Mouse (Mus musculus) midbrain, embryonic 11.5 days (tissue): ENCODE data around the gene Phgr1. TPM values are rescaled to one million over a fixed set of nuclear protein-coding genes. Genes with fewer than 3 reads are reported as not detected.
A peak's percentile ranks its signal among the peaks of the same experiment; 100 is the strongest.

Experiments
- ATAC-seq: fragments of 200-750 bp; cut with Nextera tagmentation; 2 replicates; pipeline ENCODE4 v1.8.0; 2017; ENCODE audit warnings: moderate TSS enrichment, moderate library complexity; ENCODE audit not compliant: low FRiP score
- DNase-seq: peaks from one replicate; pipeline ENCODE4 v3.0.0; 2015; ENCODE audit warnings: low spot score; ENCODE audit errors: missing footprints
- H3K27ac ChIP-seq: fragments of 300-500 bp; sonication (generic); 2 replicates; pipeline ENCODE4 v1.5.1; 2014; ENCODE audit warnings: low read depth, low read length
- H3K27me3 ChIP-seq: fragments of 300-500 bp; sonication (generic); 2 replicates; pipeline ENCODE4 v1.6.1; 2014; ENCODE audit warnings: mild to moderate bottlenecking, low read length, moderate library complexity, mixed read lengths; ENCODE audit not compliant: control insufficient read depth, insufficient read depth
- H3K36me3 ChIP-seq: fragments of 300-500 bp; sonication (generic); 2 replicates; pipeline ENCODE4 v1.6.1; 2014; ENCODE audit warnings: mild to moderate bottlenecking, low read length, moderate library complexity, mixed read lengths; ENCODE audit not compliant: control insufficient read depth, insufficient read depth
- H3K4me1 ChIP-seq: fragments of 300-500 bp; sonication (generic); 2 replicates; pipeline ENCODE4 v1.6.1; 2014; ENCODE audit warnings: low read length; ENCODE audit not compliant: control insufficient read depth, insufficient read depth
- H3K4me2 ChIP-seq: fragments of 300-500 bp; sonication (generic); 2 replicates; pipeline ENCODE4 v1.6.1; 2014; ENCODE audit warnings: mild to moderate bottlenecking, moderate library complexity
- H3K4me3 ChIP-seq: fragments of 300-500 bp; sonication (generic); 2 replicates; pipeline ENCODE4 v1.5.1; 2014; ENCODE audit warnings: low read depth, low read length
- H3K9ac ChIP-seq: fragments of 300-500 bp; sonication (generic); 2 replicates; pipeline ENCODE4 v1.6.1; 2014; ENCODE audit warnings: low read length
- H3K9me3 ChIP-seq: fragments of 300-500 bp; sonication (generic); 2 replicates; pipeline ENCODE4 v1.6.1; 2016; ENCODE audit warnings: low read length; ENCODE audit not compliant: control insufficient read depth
- WGBS: fragments of 180-500 bp; shearing (Covaris S2); extraction: QIAGEN DNeasy Blood & Tissue Kit; methylation state at CpG from one replicate; pipeline ENCODE4 v1.1.7; 2014; 5-methylcytosine and 5-hydroxymethylcytosine counted together
- polyA plus RNA-seq: library from polyadenylated mRNA; unstranded; fragments of >200 nt; fragmentation: Nextera tagmentation; extraction: Ambion mirVana; gene quantifications from 2 replicates; pipeline ENCODE4 v1.2.1, GENCODE M21; 2014

The Phgr1 gene
- polyA plus RNA-seq, 1 experiment from 2014 or later: not detected

GRCm38 (mm10) chr2:118745915-118746901 lies 26.4 kb upstream of the Phgr1 start:
- DNase-seq (peak; percentile 93), ATAC-seq (peak; percentile 74)
- H3K9me3 ChIP-seq: no peaks in the 10 kb centered on the region
- WGBS: under 1% methylated on average over 95 of the region's 113 CpGs
- H3K27ac ChIP-seq: no peak overlapping the region; the same call in 1 of the 2 replicates
- peak overlapping the region; percentile 89 for H3K9ac ChIP-seq
- H3K36me3 ChIP-seq: peaks cover 2% of the 10 kb centered on the region; the same call in 1 of the 2 replicates
- peaks cover 9% of the 10 kb centered on the region for H3K27me3 ChIP-seq
- H3K4me2 ChIP-seq: peak overlapping the region; percentile 86
- peak overlapping the region; percentile 90 for H3K4me3 ChIP-seq
- peaks cover 26% of the 10 kb centered on the region for H3K4me1 ChIP-seq

- Histone ChIP-seq H3K4me2 (peak overlapping the region; percentile 86), H3K4me1 (peaks cover 26% of the 10 kb centered on the region), H3K36me3 (peaks cover 2% of the 10 kb centered on the region; the same call in 1 of the 2 replicates), H3K4me3 (peak overlapping the region; percentile 90), H3K9me3 (no peaks in the 10 kb centered on the region), H3K27ac (no peak overlapping the region), H3K27me3 (peaks cover 9% of the 10 kb centered on the region), H3K9ac (no peak overlapping the region)
- no peak for ATAC-seq
- no peak for DNase-seq
- 44% methylated on average over 10 of the region's 10 CpGs for WGBS
These were observed 25.1 kb upstream of the Phgr1 start for GRCm38 (mm10) chr2:118747301-118747960.

- Histone ChIP-seq H3K27ac (no peak overlapping the region), H3K4me3 (no peak overlapping the region), H3K4me2 (no peak overlapping the region), H3K36me3 (peaks cover 2% of the 10 kb centered on the region; the same call in 1 of the 2 replicates), H3K4me1 (peaks cover 26% of the 10 kb centered on the region), H3K9ac (peak overlapping the region; percentile 24; the same call in 1 of the 2 replicates), H3K9me3 (no peaks in the 10 kb centered on the region), H3K27me3 (peaks cover 1% of the 10 kb centered on the region; the same call in 1 of the 2 replicates)
- ATAC-seq: no peak
- peak; percentile 85 for DNase-seq
- 25% methylated on average over 10 of the region's 10 CpGs for WGBS
These were observed 23.2 kb upstream of the Phgr1 start for GRCm38 (mm10) chr2:118749341-118749884.

- DNase-seq: no peak
- Histone ChIP-seq H3K9ac (no peak overlapping the region; the same call in 1 of the 2 replicates), H3K27ac (no peak overlapping the region), H3K4me2 (no peak overlapping the region), H3K36me3 (peaks cover 2% of the 10 kb centered on the region; the same call in 1 of the 2 replicates), H3K27me3 (no peaks in the 10 kb centered on the region), H3K4me1 (peaks cover 20% of the 10 kb centered on the region), H3K9me3 (no peaks in the 10 kb centered on the region), H3K4me3 (no peak overlapping the region)
- 89% methylated on average over 8 of the region's 8 CpGs for WGBS
- ATAC-seq: no peak
These were observed 22.1 kb upstream of the Phgr1 start for GRCm38 (mm10) chr2:118750476-118750875.

DNA sequence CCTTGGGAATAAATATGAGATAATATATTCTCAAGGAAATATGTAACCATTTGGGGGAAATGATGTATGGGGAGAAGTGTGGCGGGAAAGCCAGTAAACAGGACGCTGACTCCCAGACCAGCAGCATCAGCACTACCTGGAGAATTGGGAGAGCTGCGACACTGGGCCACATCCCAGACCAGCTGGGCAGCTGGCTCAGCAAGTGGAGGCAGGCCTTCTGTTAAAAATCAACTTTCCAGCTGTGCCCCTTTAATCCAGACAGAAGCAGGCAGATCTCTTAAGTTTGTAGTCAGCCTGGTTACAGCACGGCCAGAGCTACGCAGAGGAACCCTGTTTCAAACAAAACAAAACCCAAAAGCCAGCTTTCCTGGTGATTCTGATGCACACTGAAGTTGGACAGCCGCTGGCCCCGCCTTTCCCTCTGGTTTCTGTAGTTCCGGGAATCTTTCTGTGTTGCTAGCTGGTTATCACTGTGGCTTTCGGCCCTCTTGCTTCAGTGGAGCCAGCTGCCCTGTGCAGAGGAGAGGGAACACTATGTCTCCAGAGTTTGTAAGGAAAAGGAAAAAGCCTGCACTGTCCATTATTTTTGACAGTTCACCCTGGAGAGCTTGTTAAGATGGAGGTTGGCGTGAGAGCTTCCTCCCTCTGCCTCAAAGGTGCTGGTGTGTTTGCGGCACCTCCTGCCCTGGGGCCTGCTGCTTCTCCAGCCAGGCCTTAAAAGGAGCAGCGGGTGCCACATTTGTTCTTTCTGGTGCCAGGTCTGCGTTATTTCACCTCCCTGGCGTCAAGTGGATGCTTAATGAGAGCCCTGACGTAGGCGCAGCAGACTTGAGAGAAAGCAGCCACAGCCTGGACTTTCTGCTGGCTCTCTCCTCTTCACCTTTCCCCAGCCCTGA lies 20.4 kb upstream of the Phgr1 start:
- Histone ChIP-seq H3K4me1 (peaks cover 17% of the 10 kb centered on the region), H3K4me3 (no peak overlapping the region), H3K27ac (no peak overlapping the region; the same call in 1 of the 2 replicates), H3K36me3 (peaks cover 2% of the 10 kb centered on the region; the same call in 1 of the 2 replicates), H3K9me3 (no peaks in the 10 kb centered on the region), H3K9ac (no peak overlapping the region), H3K27me3 (no peaks in the 10 kb centered on the region), H3K4me2 (no peak overlapping the region)
- no peak for ATAC-seq
- DNase-seq: no peak
- WGBS: 75% methylated on average over 16 of the region's 16 CpGs

DNA sequence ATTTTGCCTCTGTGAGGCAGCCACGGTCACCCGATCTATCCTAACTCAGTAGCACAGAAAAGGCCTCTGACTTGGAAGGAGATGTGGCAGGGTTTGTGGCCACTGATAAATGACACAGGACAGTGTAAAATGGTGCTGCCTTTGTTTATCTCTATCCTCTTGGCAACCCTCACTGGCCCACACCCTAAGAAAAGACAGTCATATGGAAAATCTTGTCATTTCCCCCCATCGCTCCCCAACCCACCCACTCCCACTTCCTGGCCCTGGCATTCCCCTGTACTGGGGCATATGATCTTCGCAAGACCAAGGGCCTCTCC lies 19.8 kb upstream of the Phgr1 start:
- H3K9me3 ChIP-seq: no peaks in the 10 kb centered on the region
- H3K4me3 ChIP-seq: no peak overlapping the region
- H3K27ac ChIP-seq: no peak overlapping the region; the same call in 1 of the 2 replicates
- H3K4me1 ChIP-seq: peaks cover 14% of the 10 kb centered on the region
- DNase-seq: peak; percentile 23
- peaks cover 2% of the 10 kb centered on the region; the same call in 1 of the 2 replicates for H3K36me3 ChIP-seq
- no peak for ATAC-seq
- no peak overlapping the region for H3K9ac ChIP-seq
- no peak overlapping the region for H3K4me2 ChIP-seq
- WGBS: 79% methylated on average over 4 of the region's 4 CpGs
- H3K27me3 ChIP-seq: no peaks in the 10 kb centered on the region

- H3K4me1 ChIP-seq: peaks cover 9% of the 10 kb centered on the region
- DNase-seq (no peak), ATAC-seq (no peak)
- H3K4me2 ChIP-seq: no peak overlapping the region
- no peaks in the 10 kb centered on the region for H3K36me3 ChIP-seq
- H3K4me3 ChIP-seq: no peak overlapping the region
- no peaks in the 10 kb centered on the region for H3K27me3 ChIP-seq
- 85% methylated on average over 5 of the region's 5 CpGs for WGBS
- no peak overlapping the region for H3K27ac ChIP-seq
- no peaks in the 10 kb centered on the region for H3K9me3 ChIP-seq
- H3K9ac ChIP-seq: no peak overlapping the region
These were observed 18.4 kb upstream of the Phgr1 start for GRCm38 (mm10) chr2:118754143-118754542.

DNA sequence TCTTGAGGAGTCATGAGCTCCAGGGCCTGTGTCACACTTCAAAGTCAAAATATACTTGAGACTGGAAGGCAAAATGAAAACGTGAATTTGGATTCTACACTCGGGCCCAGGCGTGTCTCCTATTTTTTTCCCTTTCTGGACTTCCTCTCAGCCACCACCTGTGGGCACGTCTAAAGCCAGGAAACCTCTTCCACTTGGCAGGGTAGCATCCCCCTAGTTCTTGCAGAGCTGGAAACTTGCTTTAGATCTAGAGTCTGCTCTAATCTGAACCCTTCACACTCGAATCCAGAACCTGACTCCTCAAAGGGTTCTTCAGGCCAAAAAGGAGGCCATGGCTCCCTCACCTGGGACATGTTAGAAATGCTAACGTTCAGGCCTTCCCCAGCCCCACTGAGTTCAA lies 17.2 kb upstream of the Phgr1 start:
- Histone ChIP-seq H3K27me3 (no peaks in the 10 kb centered on the region; the same call in 1 of the 2 replicates), H3K36me3 (no peaks in the 10 kb centered on the region), H3K9me3 (no peaks in the 10 kb centered on the region), H3K4me2 (no peak overlapping the region), H3K4me3 (no peak overlapping the region), H3K27ac (no peak overlapping the region), H3K4me1 (peaks cover under 1% of the 10 kb centered on the region), H3K9ac (no peak overlapping the region)
- no peak for ATAC-seq
- 89% methylated on average over 6 of the region's 6 CpGs for WGBS
- peak; percentile 62 for DNase-seq
